ENCODE assay signal across 8 mouse cellular contexts in genomic region chr7:19663940-19664339, GRCm38 (mm10). TPM values are rescaled to one million over a fixed set of nuclear protein-coding genes. Genes with fewer than 3 reads are reported as not detected.
DNase-seq lines count a peak whose midpoint lies in the region; ATAC-seq lines count a peak whose summit lies in the region.

No protein-coding gene starts in this region.

- H3K4me3 ChIP-seq in kidney, embryonic 14.5 days (ENCODE audit: low read length) = peak overlapping the region; percentile 100
- peak overlapping the region; percentile 97 for H3K4me3 ChIP-seq in forebrain, embryonic 15.5 days
- peak overlapping the region; percentile 100 for H3K4me3 ChIP-seq in liver, embryonic 13.5 days (replicated peaks)

- H3K4me2 ChIP-seq in kidney, embryonic 14.5 days (replicated peaks; ENCODE audit: low read depth, low read length) = peak overlapping the region; percentile 92
- peak overlapping the region; percentile 84 for H3K4me2 ChIP-seq in forebrain, embryonic 15.5 days (replicated peaks)
- peak overlapping the region; percentile 93 for H3K4me2 ChIP-seq in liver, embryonic 13.5 days

- no peaks in the 10 kb centered on the region for H3K9me3 ChIP-seq in kidney, embryonic 14.5 days (ENCODE audit: control insufficient read depth, low read length)
- H3K9me3 ChIP-seq in forebrain, embryonic 15.5 days = no peaks in the 10 kb centered on the region
- no peaks in the 10 kb centered on the region for H3K9me3 ChIP-seq in liver, embryonic 13.5 days (replicated peaks)

- WGBS in kidney, embryonic 14.5 days = 7% methylated on average over 8 of the region's 8 CpGs
- WGBS in forebrain, embryonic 15.5 days = 25% methylated on average over 8 of the region's 8 CpGs
- WGBS in liver, embryonic 13.5 days (ENCODE audit: insufficient replicate concordance) = 13% methylated on average over 8 of the region's 8 CpGs

- H3K27me3 ChIP-seq in kidney, embryonic 14.5 days (ENCODE audit: control insufficient read depth, insufficient read depth, low read length) = no peaks in the 10 kb centered on the region
- no peaks in the 10 kb centered on the region for H3K27me3 ChIP-seq in forebrain, embryonic 15.5 days
- no peaks in the 10 kb centered on the region for H3K27me3 ChIP-seq in liver, embryonic 13.5 days

- H3K9ac ChIP-seq in kidney, embryonic 14.5 days (ENCODE audit: low read depth, low read length) = peak overlapping the region; percentile 97
- H3K9ac ChIP-seq in forebrain, embryonic 15.5 days (replicated peaks) = peak overlapping the region; percentile 97
- H3K9ac ChIP-seq in liver, embryonic 13.5 days = peak overlapping the region; percentile 97

- H3K27ac ChIP-seq in kidney, embryonic 14.5 days (ENCODE audit: low read depth, low read length) = no peak overlapping the region
- no peak overlapping the region for H3K27ac ChIP-seq in forebrain, embryonic 15.5 days (replicated peaks)
- H3K27ac ChIP-seq in liver, embryonic 13.5 days = peak overlapping the region; percentile 93

- DNase-seq in kidney, adult 8-10 months = no peak
- peak; percentile 44 for DNase-seq in ZHBTc4 (ENCODE audit: low read depth, low spot score)
- peak; percentile 23 for DNase-seq in liver, embryonic 13.5 days
- DNase-seq in thymus, postnatal 14 days = peak; percentile 22
- DNase-seq in layer of hippocampus, postnatal 14 days (ENCODE audit: low spot score in 2 of 2) = no peak
- no peak for DNase-seq in embryo, embryonic 10 days (ENCODE audit: low spot score)

- H3K4me1 ChIP-seq in kidney, embryonic 14.5 days (ENCODE audit: control insufficient read depth, insufficient read depth, low read length) = peaks cover 15% of the 10 kb centered on the region
- H3K4me1 ChIP-seq in forebrain, embryonic 15.5 days = peaks cover 26% of the 10 kb centered on the region
- peaks cover 35% of the 10 kb centered on the region for H3K4me1 ChIP-seq in liver, embryonic 13.5 days (replicated peaks)

- no peak; the same call in 1 of the 2 replicates for ATAC-seq in kidney, embryonic 14.5 days (ENCODE audit: low FRiP score, low TSS enrichment)
- no peak for ATAC-seq in forebrain, embryonic 15.5 days (replicated peaks)
- ATAC-seq in liver, embryonic 13.5 days (ENCODE audit: low read depth) = no peak

- H3K36me3 ChIP-seq in kidney, embryonic 14.5 days (ENCODE audit: control insufficient read depth, insufficient read depth, low read length) = peaks cover 6% of the 10 kb centered on the region; the same call in 1 of the 2 replicates
- H3K36me3 ChIP-seq in forebrain, embryonic 15.5 days = peaks cover 6% of the 10 kb centered on the region; the same call in 1 of the 2 replicates
- peaks cover 36% of the 10 kb centered on the region for H3K36me3 ChIP-seq in liver, embryonic 13.5 days

RNA-seq across cellular contexts. Expression of gene Clptm1, which starts 0.9 kb away (rescaled TPM):
- polyA plus RNA-seq in kidney, embryonic 14.5 days (2014; fragmentation: Nextera tagmentation; extraction: Ambion mirVana) = 76.2 and 101 TPM in 2 replicates
- 92.4 and 99.6 TPM in 2 replicates for polyA plus RNA-seq in forebrain, embryonic 15.5 days (2015; fragmentation: Nextera tagmentation; extraction: Ambion mirVana)
- polyA plus RNA-seq in liver, embryonic 13.5 days (2015; fragmentation: Nextera tagmentation; extraction: Ambion mirVana) = 45.2 and 51.0 TPM in 2 replicates
- total RNA-seq in layer of hippocampus, postnatal 14 days (2021) = 100 to 1,000 TPM; 151 to 160 TPM

RNA-seq across cellular contexts. Expression of gene Apoc2, which starts 13.8 kb away (rescaled TPM):
- 1.0 and 1.2 TPM in 2 replicates for polyA plus RNA-seq in kidney, embryonic 14.5 days (2014; fragmentation: Nextera tagmentation; extraction: Ambion mirVana)
- not detected in 2 replicates for polyA plus RNA-seq in forebrain, embryonic 15.5 days (2015; fragmentation: Nextera tagmentation; extraction: Ambion mirVana)
- polyA plus RNA-seq in liver, embryonic 13.5 days (2015; fragmentation: Nextera tagmentation; extraction: Ambion mirVana) = 568 and 648 TPM in 2 replicates
- not detected for total RNA-seq in layer of hippocampus, postnatal 14 days (2021)

RNA-seq across cellular contexts. Expression of gene Gm44805, which starts 17.3 kb away (rescaled TPM):
- not detected in 2 replicates for polyA plus RNA-seq in kidney, embryonic 14.5 days (2014; fragmentation: Nextera tagmentation; extraction: Ambion mirVana)
- polyA plus RNA-seq in forebrain, embryonic 15.5 days (2015; fragmentation: Nextera tagmentation; extraction: Ambion mirVana) = not detected in 2 replicates
- 5.6 and 7.5 TPM in 2 replicates for polyA plus RNA-seq in liver, embryonic 13.5 days (2015; fragmentation: Nextera tagmentation; extraction: Ambion mirVana)
- total RNA-seq in layer of hippocampus, postnatal 14 days (2021) = not detected

RNA-seq across cellular contexts. Expression of gene Apoc4, which starts 17.3 kb away (rescaled TPM):
- 0.81 TPM in 1 of 2 replicates, not detected in the other for polyA plus RNA-seq in kidney, embryonic 14.5 days (2014; fragmentation: Nextera tagmentation; extraction: Ambion mirVana)
- not detected in 2 replicates for polyA plus RNA-seq in forebrain, embryonic 15.5 days (2015; fragmentation: Nextera tagmentation; extraction: Ambion mirVana)
- polyA plus RNA-seq in liver, embryonic 13.5 days (2015; fragmentation: Nextera tagmentation; extraction: Ambion mirVana) = 58.3 and 74.0 TPM in 2 replicates
- total RNA-seq in layer of hippocampus, postnatal 14 days (2021) = not detected

RNA-seq across cellular contexts. Expression of gene Apoc1, which starts 28.5 kb away (rescaled TPM):
- 8.4 and 13.1 TPM in 2 replicates for polyA plus RNA-seq in kidney, embryonic 14.5 days (2014; fragmentation: Nextera tagmentation; extraction: Ambion mirVana)
- 1.2 TPM in 2 replicates for polyA plus RNA-seq in forebrain, embryonic 15.5 days (2015; fragmentation: Nextera tagmentation; extraction: Ambion mirVana)
- 247 and 261 TPM in 2 replicates for polyA plus RNA-seq in liver, embryonic 13.5 days (2015; fragmentation: Nextera tagmentation; extraction: Ambion mirVana)
- 1 to 10 TPM; 6.1 to 6.8 TPM for total RNA-seq in layer of hippocampus, postnatal 14 days (2021)

Comparison
In these comparisons a context has a peak if more than half of its experiments do, and no peak if none do; other contexts are left out.
1. DNase-seq: peak in ZHBTc4 (single experiment), liver, embryonic 13.5 days (single experiment) and thymus, postnatal 14 days (single experiment); none in kidney, adult 8-10 months (0 of 2), layer of hippocampus, postnatal 14 days (0 of 2) and embryo, embryonic 10 days (single experiment).
2. RNA of gene Apoc2, which starts 13.8 kb away (polyA plus RNA-seq): 568 to 648 TPM in liver, embryonic 13.5 days; 1.0 to 1.2 TPM in kidney, embryonic 14.5 days and not detected in forebrain, embryonic 15.5 days; every median in the first group is over 100 times any median in the second.
3. Peak in every context shown above with its lines, with median percentiles within 50 percentile points of each other: H3K4me2 ChIP-seq, H3K4me3 ChIP-seq and H3K9ac ChIP-seq.